Mouse (Mus musculus): ENCODE data around the gene St3gal2. TPM values are rescaled to one million over a fixed set of nuclear protein-coding genes. Genes with fewer than 3 reads are reported as not detected.
"Not testable (repeated sequence)": the region's sequence is repeated elsewhere in the genome, so short reads cannot be mapped to it uniquely, and the experiment has no call there.

The St3gal2 gene
- polyA plus RNA-seq, 1 experiment: 56.7 TPM

DNA sequence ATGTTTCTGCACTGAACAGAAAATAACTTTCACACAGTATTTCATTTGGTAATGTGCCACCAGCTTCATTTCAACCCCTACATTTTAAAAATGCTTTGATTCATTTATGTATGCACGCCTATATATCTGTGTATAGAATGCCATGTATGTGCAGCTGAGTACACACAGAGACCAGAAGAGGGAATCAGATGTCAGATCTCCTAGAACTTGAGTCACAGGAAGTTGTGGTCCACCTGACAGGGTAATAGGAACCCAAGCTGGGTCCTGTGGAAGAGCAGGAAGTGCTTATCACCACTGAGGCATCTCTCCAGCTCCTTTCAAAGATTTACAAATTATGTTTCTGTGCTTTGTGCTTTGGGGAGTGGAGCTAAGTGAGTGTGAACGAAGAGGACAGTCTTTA lies 61.6 kb downstream of the St3gal2 start:
- no peak for DNase-seq (ENCODE audit: extremely low spot score in 1 of 2, low spot score in 1 of 2)

DNA sequence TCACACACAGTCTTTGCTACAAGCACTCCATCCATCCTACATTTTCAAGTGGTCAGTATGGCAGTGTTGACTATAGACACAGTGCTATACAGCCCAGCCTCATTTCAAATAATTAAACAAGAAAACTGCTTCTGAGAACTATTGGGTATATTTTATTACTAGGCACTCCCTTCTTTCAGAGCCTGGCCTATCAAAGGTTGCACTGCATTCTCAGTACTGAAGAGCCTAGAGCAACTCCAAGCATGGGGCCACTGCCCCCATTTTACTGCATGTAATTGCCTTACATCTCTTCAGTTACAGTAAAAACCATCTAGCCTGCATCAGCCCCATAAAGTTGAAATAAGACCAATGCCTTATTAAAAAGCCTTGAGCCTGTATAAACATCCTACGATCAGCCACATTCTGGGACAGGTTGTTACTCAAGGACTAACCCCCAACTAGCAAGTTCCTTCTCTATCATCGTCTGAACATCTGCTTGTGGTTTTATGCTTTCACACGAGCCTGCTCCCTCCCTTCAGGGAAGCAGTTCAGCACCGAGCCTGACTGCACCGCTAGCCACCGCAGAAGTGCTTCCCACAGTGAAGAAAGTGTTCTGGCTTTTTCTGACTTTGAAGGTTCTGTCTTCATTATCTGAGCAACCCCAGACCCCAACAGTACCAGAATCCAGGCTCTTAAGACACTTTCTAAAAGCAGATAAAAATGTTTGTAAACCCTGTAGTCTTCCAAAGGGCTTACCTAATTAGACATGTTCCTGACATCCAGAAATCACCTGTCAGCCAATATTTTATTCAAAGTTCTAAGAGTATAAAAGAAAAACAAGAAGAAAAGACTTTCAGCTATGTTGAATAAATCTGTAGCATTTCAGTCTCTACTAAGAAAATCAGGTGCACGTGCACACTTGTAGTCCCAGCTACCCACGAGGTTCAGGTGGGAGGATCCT lies 68.4 kb downstream of the St3gal2 start:
- DNase-seq (ENCODE audit: extremely low spot score in 1 of 2, low spot score in 1 of 2): no peak

DNA sequence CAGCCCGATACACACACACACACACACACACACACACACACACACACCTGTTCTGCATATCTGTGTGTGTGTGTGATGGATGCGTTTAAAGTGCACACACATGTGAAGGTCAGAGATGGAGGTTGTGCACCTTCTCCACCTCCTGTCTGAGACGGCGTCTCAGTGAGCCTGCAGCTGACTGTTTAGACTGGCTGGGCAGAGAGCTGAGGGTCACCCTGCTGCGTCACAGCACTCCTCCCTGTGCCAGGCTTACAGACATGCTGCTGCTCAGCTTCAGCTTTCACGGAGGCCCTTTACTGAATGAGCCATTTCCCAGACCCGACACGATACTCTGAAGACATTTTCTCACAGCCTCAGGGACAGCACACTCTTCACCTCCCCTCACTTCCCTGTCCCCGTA lies 70.3 kb downstream of the St3gal2 start:
- no peak for DNase-seq (ENCODE audit: extremely low spot score in 1 of 2, low spot score in 1 of 2)

DNA sequence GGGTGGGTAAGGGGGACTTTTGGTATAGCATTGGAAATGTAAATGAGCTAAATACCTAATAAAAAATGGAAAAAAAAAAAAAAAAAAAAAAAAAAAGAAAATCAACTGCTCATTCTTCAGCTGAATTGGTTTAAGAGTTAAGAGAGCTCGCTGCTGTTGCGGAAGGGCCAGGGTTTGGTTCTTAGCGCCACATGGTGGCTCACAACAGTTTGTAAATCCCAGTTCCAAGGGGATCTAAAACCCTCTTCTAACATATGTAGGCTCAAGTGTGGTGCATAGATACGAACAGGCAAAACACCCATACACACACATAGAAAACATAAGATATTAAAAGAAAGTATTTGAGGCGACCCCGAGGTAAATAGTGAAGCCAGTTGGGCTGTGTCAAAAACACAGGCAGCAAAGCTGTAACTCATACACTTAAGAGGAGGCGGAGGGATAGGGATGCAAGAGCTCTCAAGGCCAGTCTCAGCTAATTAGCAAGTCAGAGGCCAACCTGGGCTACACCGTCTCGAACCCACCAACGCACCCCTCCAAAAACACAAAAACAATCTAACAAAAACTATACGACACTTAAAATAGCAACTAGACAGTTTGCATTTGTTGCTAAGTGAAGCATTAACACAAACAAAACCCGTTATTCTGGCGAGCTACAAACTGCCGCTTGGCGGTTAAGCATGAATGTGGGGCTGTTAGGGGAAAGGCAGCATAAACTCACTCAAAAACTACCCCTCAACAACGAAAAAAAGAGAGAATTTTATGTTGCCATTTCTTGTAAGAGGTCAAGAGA lies 77.1 kb downstream of the St3gal2 start:
- DNase-seq (ENCODE audit: extremely low spot score in 1 of 2, low spot score in 1 of 2): no peak

DNA sequence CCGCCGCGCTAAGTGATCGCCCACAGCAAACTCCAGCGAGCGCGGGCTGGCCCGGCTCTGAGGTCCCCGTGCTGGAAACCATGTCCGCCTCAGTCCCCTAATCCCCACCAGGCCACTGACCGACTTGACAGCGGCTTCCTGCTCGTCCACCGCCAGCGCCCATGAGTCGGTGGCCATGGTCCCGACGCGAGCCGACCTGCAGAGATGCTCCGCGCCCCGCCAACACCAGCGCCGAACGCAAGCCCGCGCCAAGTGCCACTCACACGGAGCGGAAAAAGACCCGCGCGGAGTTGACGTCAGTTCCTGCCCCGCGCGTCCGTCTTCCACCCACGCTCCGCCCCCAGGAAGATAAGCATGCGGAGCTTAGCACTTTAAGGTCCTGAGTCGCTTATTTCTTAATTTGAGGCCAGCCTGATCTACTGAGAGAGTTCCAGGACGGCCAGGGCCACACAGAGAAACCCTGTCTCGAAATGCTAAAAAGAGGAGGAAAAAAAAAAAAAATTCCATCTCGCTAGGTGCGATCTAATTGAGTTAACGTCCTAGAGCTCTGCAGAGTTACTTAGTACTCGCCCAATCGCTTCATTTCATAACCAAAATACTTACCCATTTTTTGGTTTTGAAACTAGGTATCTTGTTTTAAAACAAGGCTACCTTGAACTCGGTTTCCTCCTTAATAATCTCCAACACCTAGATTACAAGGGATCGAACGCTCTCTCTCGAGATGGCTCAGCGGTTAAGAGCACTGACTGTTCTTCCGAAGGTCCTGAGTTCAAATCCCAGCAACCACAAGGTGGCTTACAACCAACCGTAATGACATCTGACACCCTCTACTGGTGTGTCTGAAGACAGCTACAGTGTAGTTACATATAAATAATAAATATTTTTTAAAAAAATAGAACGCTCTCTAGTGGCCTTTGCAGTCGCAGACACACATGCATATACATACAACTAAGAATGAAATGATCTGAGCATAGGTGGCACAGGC lies 78.1 kb downstream of the St3gal2 start, which contains the start of gene Ddx19a:
Ddx19a (minus strand) TSS at position 254 of the 985 bp plus-strand sequence.
- peak; percentile 76 to 94 for DNase-seq (ENCODE audit: extremely low spot score in 1 of 2, low spot score in 1 of 2)

DNA sequence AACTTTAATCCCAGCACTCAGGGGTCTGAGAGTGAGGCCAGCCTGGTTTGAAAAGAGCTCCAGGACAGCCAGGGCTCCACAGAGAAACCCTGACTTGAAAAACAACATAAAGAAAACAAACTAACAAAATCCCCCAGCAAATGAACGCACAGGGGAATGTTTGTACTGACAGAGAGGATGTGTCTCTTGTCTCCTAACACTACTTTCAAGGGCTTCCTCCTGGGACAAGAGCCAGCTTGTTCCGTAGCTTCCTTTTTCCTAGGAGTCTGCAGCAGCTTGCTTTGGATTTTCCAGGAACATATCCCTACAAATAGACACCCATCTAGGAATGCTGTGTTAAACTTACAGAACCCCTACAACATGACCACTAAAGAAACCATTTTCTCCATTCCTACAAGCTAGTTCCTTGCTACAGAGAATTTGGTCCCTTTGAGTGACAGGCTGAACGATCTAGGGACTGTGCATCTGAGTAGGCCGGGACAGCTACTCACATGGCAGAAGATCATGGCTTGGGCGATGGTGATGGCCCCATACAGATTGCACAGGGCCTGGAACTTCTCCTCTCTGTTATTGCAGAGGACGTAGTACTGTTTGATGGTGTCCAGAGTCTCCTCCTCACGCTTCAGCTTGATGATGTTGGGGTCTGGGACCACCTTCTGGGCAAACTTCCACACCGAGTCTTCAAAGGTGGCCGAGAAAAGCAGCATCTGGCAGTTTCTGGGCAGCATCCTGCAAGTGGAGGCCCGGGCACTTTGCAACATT lies 90.7 kb downstream of the St3gal2 start:
- not testable (repeated sequence) for DNase-seq (ENCODE audit: extremely low spot score in 1 of 2, low spot score in 1 of 2)

Other genes with a start within 250 kb of the St3gal2 start
- 202 and 212 TPM in 2 replicates for gene Mtss1l, start 198.4 kb upstream of the St3gal2 start, polyA plus RNA-seq (2012; rRNA removed)
- 110 and 119 TPM in 2 replicates for gene Il34, start 114.0 kb upstream of the St3gal2 start, polyA plus RNA-seq (2012; rRNA removed)
- 37.2 and 40.9 TPM in 2 replicates for gene Cog4, start 73.3 kb upstream of the St3gal2 start, polyA plus RNA-seq (2012; rRNA removed)
- gene Sf3b3, start 73.1 kb upstream of the St3gal2 start, polyA plus RNA-seq (2012; rRNA removed): 39.5 and 39.9 TPM in 2 replicates
- gene Fuk, start 17.4 kb upstream of the St3gal2 start, polyA plus RNA-seq (2012; rRNA removed): 15.8 and 18.4 TPM in 2 replicates
- gene Ddx19a, start 77.9 kb downstream of the St3gal2 start, polyA plus RNA-seq (2012; rRNA removed): 25.1 and 27.5 TPM in 2 replicates
- 14.2 TPM in 2 replicates for gene Ddx19b, start 111.8 kb downstream of the St3gal2 start, polyA plus RNA-seq (2012; rRNA removed)
- gene Aars, start 113.2 kb downstream of the St3gal2 start, polyA plus RNA-seq (2012; rRNA removed): 65.7 and 70.7 TPM in 2 replicates
- not detected in 2 replicates for gene Exosc6, start 136.4 kb downstream of the St3gal2 start, polyA plus RNA-seq (2012; rRNA removed)
- 4.1 and 4.4 TPM in 2 replicates for gene Clec18a, start 172.5 kb downstream of the St3gal2 start, polyA plus RNA-seq (2012; rRNA removed)
- 12.9 and 15.8 TPM in 2 replicates for gene Pdpr, start 174.7 kb downstream of the St3gal2 start, polyA plus RNA-seq (2012; rRNA removed)